Mouse (Mus musculus) ovary, postnatal 36 days (tissue): ENCODE measurements around the gene Ccng1.

Experiments
- DNase-seq: peaks from one replicate; pipeline ENCODE4 v3.0.0; 2022; ENCODE audit warnings: low spot score, mixed read lengths

The Ccng1 gene

GRCm38 (mm10) chr11:40755109-40755627, at the start of gene Ccng1:
Gene Ccng1 (minus strand): TSS chr11:40755311.
- peak; percentile 87 for DNase-seq

GRCm38 (mm10) chr11:40790307-40790706, 35.2 kb upstream of the Ccng1 start:
- no peak for DNase-seq

GRCm38 (mm10) chr11:40789701-40790100, 34.6 kb upstream of the Ccng1 start:
- no peak for DNase-seq

- DNase-seq, result no peak
Observed at GRCm38 (mm10) chr11:40786900-40787299, 31.8 kb upstream of the Ccng1 start.

- DNase-seq, result no peak
Observed at GRCm38 (mm10) chr11:40784326-40784725, 29.2 kb upstream of the Ccng1 start.

GRCm38 (mm10) chr11:40783346-40783745, 28.2 kb upstream of the Ccng1 start:
- no peak for DNase-seq

- no peak for DNase-seq
Observed at GRCm38 (mm10) chr11:40781857-40782256, 26.7 kb upstream of the Ccng1 start.

GRCm38 (mm10) chr11:40775315-40776269, 20.5 kb upstream of the Ccng1 start:
- no peak for DNase-seq

- no peak for DNase-seq
Observed at GRCm38 (mm10) chr11:40764690-40765089, 9.6 kb upstream of the Ccng1 start.

GRCm38 (mm10) chr11:40763395-40763794, 8.3 kb upstream of the Ccng1 start:
- DNase-seq, result no peak

GRCm38 (mm10) chr11:40759896-40760295, 4.8 kb upstream of the Ccng1 start:
- DNase-seq, result no peak

- DNase-seq, result no peak
Observed at GRCm38 (mm10) chr11:40755968-40756367, 857 bp upstream of the Ccng1 start.

GRCm38 (mm10) chr11:40754664-40755107, 425 bp downstream of the Ccng1 start:
- DNase-seq, result no peak

- no peak for DNase-seq
Observed at GRCm38 (mm10) chr11:40753836-40754235, 1.3 kb downstream of the Ccng1 start.

GRCm38 (mm10) chr11:40747716-40748115, 7.4 kb downstream of the Ccng1 start:
- no peak for DNase-seq

- no peak for DNase-seq
Observed at GRCm38 (mm10) chr11:40746361-40746760, 8.8 kb downstream of the Ccng1 start.

GRCm38 (mm10) chr11:40744348-40744747, 10.8 kb downstream of the Ccng1 start:
- DNase-seq, result no peak

- no peak for DNase-seq
Observed at GRCm38 (mm10) chr11:40741605-40742262, 13.4 kb downstream of the Ccng1 start.

GRCm38 (mm10) chr11:40737369-40737768, 17.7 kb downstream of the Ccng1 start:
- no peak for DNase-seq

- DNase-seq, result no peak
Observed at GRCm38 (mm10) chr11:40734251-40734752, 20.8 kb downstream of the Ccng1 start.

- DNase-seq, result peak; percentile 85
Observed at GRCm38 (mm10) chr11:40733339-40734174, 21.6 kb downstream of the Ccng1 start, which contains the start of the genes Hmmr and Nudcd2. Gene Hmmr (minus strand): TSS chr11:40733422. Gene Nudcd2 (plus strand): TSS chr11:40733667.

- no peak for DNase-seq
Observed at GRCm38 (mm10) chr11:40732997-40733338, 22.1 kb downstream of the Ccng1 start.
